Mouse (Mus musculus) embryo, embryonic 10.5 days (tissue): Measurements from ENCODE around the gene Edc4.

ENCODE experiments used
- DNase-seq: peaks from one replicate; pipeline ENCODE4 v3.0.0-alpha.2; 2015; ENCODE audit warnings: low spot score

Edc4 gene

GRCm38 (mm10) chr8:105874301-105874700, 6.4 kb upstream of the Edc4 start:
- DNase-seq: no peak

- DNase-seq: no peak
Observed at GRCm38 (mm10) chr8:105889756-105890465, 9.2 kb downstream of the Edc4 start.

- DNase-seq: no peak
Observed at GRCm38 (mm10) chr8:105890870-105891269, 10.2 kb downstream of the Edc4 start.

GRCm38 (mm10) chr8:105892432-105892831, 11.8 kb downstream of the Edc4 start:
- no peak for DNase-seq

GRCm38 (mm10) chr8:105893339-105893738, 12.7 kb downstream of the Edc4 start, which contains the start of gene Nrn1l:
Nrn1l (plus strand) TSS chr8:105893567.
- DNase-seq: peak; percentile 85

GRCm38 (mm10) chr8:105897801-105898480, 17.3 kb downstream of the Edc4 start:
- DNase-seq: no peak

GRCm38 (mm10) chr8:105900180-105900940, 19.7 kb downstream of the Edc4 start, which contains the start of gene Pskh1:
Pskh1 (plus strand) TSS chr8:105900441.
- peak; percentile 95 for DNase-seq

- DNase-seq: no peak
Observed at GRCm38 (mm10) chr8:105900941-105901616, 20.4 kb downstream of the Edc4 start.

GRCm38 (mm10) chr8:105919390-105919789, 38.7 kb downstream of the Edc4 start:
- DNase-seq: no peak

GRCm38 (mm10) chr8:105925123-105925522, 44.4 kb downstream of the Edc4 start:
- DNase-seq: no peak

- peak; percentile 86 for DNase-seq
Observed at GRCm38 (mm10) chr8:105930602-105931001, 49.9 kb downstream of the Edc4 start.

- no peak for DNase-seq
Observed at GRCm38 (mm10) chr8:105931271-105931670, 50.6 kb downstream of the Edc4 start.

GRCm38 (mm10) chr8:105932525-105932924, 51.8 kb downstream of the Edc4 start:
- DNase-seq: no peak

- no peak for DNase-seq
Observed at GRCm38 (mm10) chr8:105933762-105934161, 53.1 kb downstream of the Edc4 start, which contains the start of gene Ctrl. Ctrl (minus strand) TSS chr8:105933862.

- DNase-seq: no peak
Observed at GRCm38 (mm10) chr8:105935105-105935504, 54.4 kb downstream of the Edc4 start.

- no peak for DNase-seq
Observed at GRCm38 (mm10) chr8:105935863-105936603, 55.4 kb downstream of the Edc4 start.

GRCm38 (mm10) chr8:105936866-105937475, 56.3 kb downstream of the Edc4 start:
- DNase-seq: peak; percentile 96

- peak; percentile 39 for DNase-seq
Observed at GRCm38 (mm10) chr8:105937496-105938305, 57.0 kb downstream of the Edc4 start.

GRCm38 (mm10) chr8:105938306-105938669, 57.6 kb downstream of the Edc4 start, which contains the start of gene Psmb10:
Psmb10 (minus strand) TSS chr8:105938444.
- peak; percentile 53 for DNase-seq

GRCm38 (mm10) chr8:105942026-105942425, 61.3 kb downstream of the Edc4 start:
- DNase-seq: no peak
